ENCODE assay signal across 8 mouse cellular contexts in genomic region chr11:107510362-107511269, GRCm38 (mm10). TPM values are rescaled to one million over a fixed set of nuclear protein-coding genes. Genes with fewer than 3 reads are reported as not detected.
A peak's percentile ranks its signal among the peaks of the same experiment; 100 is the strongest.
DNase-seq lines count a peak whose midpoint lies in the region; ATAC-seq and TF ChIP-seq lines count a peak whose summit lies in the region.

No protein-coding gene starts in this region.

- no peak overlapping the region for H3K27ac ChIP-seq in kidney, adult 2 months (ENCODE audit: insufficient read depth, low read depth, low read length)
- no peak overlapping the region for H3K27ac ChIP-seq in embryonic facial prominence, embryonic 13.5 days
- H3K27ac ChIP-seq in heart, postnatal 0 days (ENCODE audit: low read depth), result no peak overlapping the region
- H3K27ac ChIP-seq in limb, embryonic 10.5 days, result peak overlapping the region; percentile 39; the same call in 1 of the 2 replicates
- H3K27ac ChIP-seq in cerebellum, adult 2 months (ENCODE audit: insufficient read depth, low read length), result no peak overlapping the region

- H3K4me1 ChIP-seq in kidney, adult 2 months (ENCODE audit: control insufficient read depth, insufficient read depth, low read length), result no peaks in the 10 kb centered on the region
- peaks cover 22% of the 10 kb centered on the region for H3K4me1 ChIP-seq in embryonic facial prominence, embryonic 13.5 days
- peaks cover 9% of the 10 kb centered on the region; the same call in 1 of the 2 replicates for H3K4me1 ChIP-seq in heart, postnatal 0 days (ENCODE audit: control insufficient read depth, insufficient read depth)
- H3K4me1 ChIP-seq in limb, embryonic 10.5 days, result peaks cover 19% of the 10 kb centered on the region
- peaks cover 12% of the 10 kb centered on the region for H3K4me1 ChIP-seq in cerebellum, adult 2 months (ENCODE audit: control insufficient read depth, insufficient read depth, low read length)

- no peaks in the 10 kb centered on the region for H3K9me3 ChIP-seq in embryonic facial prominence, embryonic 13.5 days
- H3K9me3 ChIP-seq in heart, postnatal 0 days (replicated peaks; ENCODE audit: control insufficient read depth, low read length), result no peaks in the 10 kb centered on the region
- H3K9me3 ChIP-seq in limb, embryonic 10.5 days (replicated peaks), result no peaks in the 10 kb centered on the region

- TF ChIP-seq EP300 in heart, postnatal 0 days (IDR thresholded peaks at IDR 0.05; ENCODE audit: low read depth), result no peak

- no peak for TF ChIP-seq POLR2A in kidney, adult 2 months (IDR thresholded peaks at IDR 0.05; ENCODE audit: low read depth, low read length)
- TF ChIP-seq POLR2A in cerebellum, adult 2 months (IDR thresholded peaks at IDR 0.05; ENCODE audit: borderline replicate concordance, insufficient read depth, low read length), result no peak

- no peak overlapping the region for H3K4me3 ChIP-seq in kidney, adult 2 months (ENCODE audit: insufficient read depth, low read depth, low read length)
- peak overlapping the region; percentile 16; the same call in 1 of the 2 replicates for H3K4me3 ChIP-seq in embryonic facial prominence, embryonic 13.5 days
- H3K4me3 ChIP-seq in heart, postnatal 0 days (ENCODE audit: low read depth, low read length), result 0 out of 2 replicates have a peak overlapping the region, but pooled peaks have one; percentile 3
- peak overlapping the region; percentile 26 for H3K4me3 ChIP-seq in limb, embryonic 10.5 days
- H3K4me3 ChIP-seq in cerebellum, adult 2 months (replicated peaks; ENCODE audit: insufficient read depth, low read depth, low read length), result no peak overlapping the region

- peak; percentile 17 for DNase-seq in kidney, adult 2 months
- no peak for DNase-seq in kidney, adult 11 months
- DNase-seq in heart, postnatal 0 days (ENCODE audit: low spot score), result peak; percentile 41
- peak; percentile 67 for DNase-seq in limb, embryonic 10.5 days (ENCODE audit: low spot score)
- DNase-seq in mesoderm, embryonic 11.5 days (ENCODE audit: low read depth, low spot score), result peak; percentile 30
- peak; percentile 31 for DNase-seq in thymus, postnatal 14 days
- DNase-seq in cerebellum, adult 2 months, result no peak

- no peaks in the 10 kb centered on the region for H3K27me3 ChIP-seq in kidney, adult 2 months (replicated peaks; ENCODE audit: control insufficient read depth, insufficient read depth, low read length)
- 0 out of 2 replicates have a peak, but pooled peaks cover 9% of the 10 kb centered on the region for H3K27me3 ChIP-seq in embryonic facial prominence, embryonic 13.5 days
- H3K27me3 ChIP-seq in heart, postnatal 0 days (ENCODE audit: control insufficient read depth, insufficient read depth, low read length), result no peaks in the 10 kb centered on the region
- no peaks in the 10 kb centered on the region for H3K27me3 ChIP-seq in limb, embryonic 10.5 days (ENCODE audit: low read depth, poor library complexity, severe bottlenecking)
- H3K27me3 ChIP-seq in cerebellum, adult 2 months (ENCODE audit: control insufficient read depth, insufficient read depth, low read length), result no peaks in the 10 kb centered on the region; the same call in 1 of the 2 replicates

- whole genome bisulfite sequencing in kidney, adult 2 months, result 10% methylated on average over 18 of the region's 18 CpGs
- WGBS in embryonic facial prominence, embryonic 13.5 days, result 2% methylated on average over 18 of the region's 18 CpGs
- 5% methylated on average over 18 of the region's 18 CpGs for WGBS in heart, postnatal 0 days
- 5% methylated on average over 18 of the region's 18 CpGs for WGBS in limb, embryonic 10.5 days
- 8% methylated on average over 18 of the region's 18 CpGs for WGBS in cerebellum, adult 2 months

- H3K9ac ChIP-seq in embryonic facial prominence, embryonic 13.5 days, result peak overlapping the region; percentile 58
- H3K9ac ChIP-seq in heart, postnatal 0 days (replicated peaks; ENCODE audit: low read depth, low read length), result no peak overlapping the region

- peak overlapping the region; percentile 44 for H3K4me2 ChIP-seq in embryonic facial prominence, embryonic 13.5 days
- peak overlapping the region; percentile 31 for H3K4me2 ChIP-seq in heart, postnatal 0 days (ENCODE audit: low read depth, low read length)

- no peak for ATAC-seq in embryonic facial prominence, embryonic 13.5 days (ENCODE audit: insufficient number of reproducible peaks, insufficient read depth, low FRiP score, low TSS enrichment, low read depth)
- no peak for ATAC-seq in heart, postnatal 0 days (ENCODE audit: insufficient read depth, low read depth)

- no peak for TF ChIP-seq CTCF in kidney, adult 2 months (conservative IDR thresholded peaks at IDR 0.05; ENCODE audit: insufficient read depth, insufficient read length, low read depth, low read length)
- no peak for TF ChIP-seq CTCF in heart, postnatal 0 days (IDR thresholded peaks at IDR 0.05; ENCODE audit: low read depth)
- no peak for TF ChIP-seq CTCF in cerebellum, adult 2 months (IDR thresholded peaks at IDR 0.05; ENCODE audit: borderline replicate concordance, insufficient read depth, low read depth, low read length)

- no peaks in the 10 kb centered on the region for H3K36me3 ChIP-seq in kidney, adult 2 months (ENCODE audit: control insufficient read depth, insufficient read depth, low read length)
- no peaks in the 10 kb centered on the region for H3K36me3 ChIP-seq in embryonic facial prominence, embryonic 13.5 days
- H3K36me3 ChIP-seq in heart, postnatal 0 days (replicated peaks; ENCODE audit: control insufficient read depth, insufficient read depth, low read length), result no peaks in the 10 kb centered on the region
- no peaks in the 10 kb centered on the region for H3K36me3 ChIP-seq in limb, embryonic 10.5 days

RNA-seq across cellular contexts. Expression of gene Psmd12, which starts 31.3 kb away (rescaled TPM):
- 15.1 and 19.9 TPM in 2 replicates for polyA plus RNA-seq in kidney, adult 2 months (2012; rRNA removed)
- polyA plus RNA-seq in embryonic facial prominence, embryonic 13.5 days (2015; fragmentation: Nextera tagmentation; extraction: Ambion mirVana), result 164 and 168 TPM in 2 replicates
- total RNA-seq in heart, postnatal 0 days (2014; rRNA removed; ENCODE audit: low replicate concordance), result 26.7 and 45.6 TPM in 2 replicates
- 153 and 158 TPM in 2 replicates for polyA plus RNA-seq in heart, postnatal 0 days (2015; fragmentation: Nextera tagmentation; extraction: Ambion mirVana)
- 229 and 240 TPM in 2 replicates for polyA plus RNA-seq in limb, embryonic 10.5 days (2016; fragmentation: Nextera tagmentation; extraction: Ambion mirVana)
- 71.5 and 76.4 TPM in 2 replicates for polyA plus RNA-seq in cerebellum, adult 2 months (2012; rRNA removed)

RNA-seq across cellular contexts. Expression of gene Helz, which starts 37.1 kb away (rescaled TPM):
- 16.3 and 18.8 TPM in 2 replicates for polyA plus RNA-seq in kidney, adult 2 months (2012; rRNA removed)
- 20.2 and 24.4 TPM in 2 replicates for polyA plus RNA-seq in embryonic facial prominence, embryonic 13.5 days (2015; fragmentation: Nextera tagmentation; extraction: Ambion mirVana)
- total RNA-seq in heart, postnatal 0 days (2014; rRNA removed; ENCODE audit: low replicate concordance), result 8.0 and 10.8 TPM in 2 replicates
- polyA plus RNA-seq in heart, postnatal 0 days (2015; fragmentation: Nextera tagmentation; extraction: Ambion mirVana), result 7.3 and 8.1 TPM in 2 replicates
- 23.7 and 24.8 TPM in 2 replicates for polyA plus RNA-seq in limb, embryonic 10.5 days (2016; fragmentation: Nextera tagmentation; extraction: Ambion mirVana)
- polyA plus RNA-seq in cerebellum, adult 2 months (2012; rRNA removed), result 16.3 and 18.5 TPM in 2 replicates

RNA-seq across cellular contexts. Expression of gene Pitpnc1, which starts 40.1 kb away (rescaled TPM):
- polyA plus RNA-seq in kidney, adult 2 months (2012; rRNA removed), result 15.0 and 18.5 TPM in 2 replicates
- 32.1 and 36.3 TPM in 2 replicates for polyA plus RNA-seq in embryonic facial prominence, embryonic 13.5 days (2015; fragmentation: Nextera tagmentation; extraction: Ambion mirVana)
- total RNA-seq in heart, postnatal 0 days (2014; rRNA removed; ENCODE audit: low replicate concordance), result 27.9 and 28.7 TPM in 2 replicates
- polyA plus RNA-seq in heart, postnatal 0 days (2015; fragmentation: Nextera tagmentation; extraction: Ambion mirVana), result 29.2 and 31.6 TPM in 2 replicates
- polyA plus RNA-seq in limb, embryonic 10.5 days (2016; fragmentation: Nextera tagmentation; extraction: Ambion mirVana), result 31.6 and 37.1 TPM in 2 replicates
- polyA plus RNA-seq in cerebellum, adult 2 months (2012; rRNA removed), result 26.7 and 30.0 TPM in 2 replicates

Comparison
In these comparisons a context has a peak if more than half of its experiments do, and no peak if none do; other contexts are left out.
1. DNase-seq: peak in kidney, adult 2 months (single experiment), heart, postnatal 0 days (single experiment), limb, embryonic 10.5 days (single experiment), mesoderm, embryonic 11.5 days (single experiment) and thymus, postnatal 14 days (single experiment); none in kidney, adult 11 months (single experiment) and cerebellum, adult 2 months (0 of 2).
2. H3K4me3 ChIP-seq: peak in embryonic facial prominence, embryonic 13.5 days (single experiment), heart, postnatal 0 days (single experiment) and limb, embryonic 10.5 days (single experiment); none in kidney, adult 2 months (single experiment) and cerebellum, adult 2 months (single experiment).